Mouse (Mus musculus): ENCODE results near the gene Ube2q2. TPM values are rescaled to one million over a fixed set of nuclear protein-coding genes. Genes with fewer than 3 reads are reported as not detected.
"Not testable (repeated sequence)": the region's sequence is repeated elsewhere in the genome, so short reads cannot be mapped to it uniquely, and the experiment has no call there.

The Ube2q2 gene
- polyA plus RNA-seq (2011; ENCODE audit: insufficient read depth, insufficient read length, low read depth, missing spikeins): 59.6 and 72.4 TPM in 2 replicates

DNA sequence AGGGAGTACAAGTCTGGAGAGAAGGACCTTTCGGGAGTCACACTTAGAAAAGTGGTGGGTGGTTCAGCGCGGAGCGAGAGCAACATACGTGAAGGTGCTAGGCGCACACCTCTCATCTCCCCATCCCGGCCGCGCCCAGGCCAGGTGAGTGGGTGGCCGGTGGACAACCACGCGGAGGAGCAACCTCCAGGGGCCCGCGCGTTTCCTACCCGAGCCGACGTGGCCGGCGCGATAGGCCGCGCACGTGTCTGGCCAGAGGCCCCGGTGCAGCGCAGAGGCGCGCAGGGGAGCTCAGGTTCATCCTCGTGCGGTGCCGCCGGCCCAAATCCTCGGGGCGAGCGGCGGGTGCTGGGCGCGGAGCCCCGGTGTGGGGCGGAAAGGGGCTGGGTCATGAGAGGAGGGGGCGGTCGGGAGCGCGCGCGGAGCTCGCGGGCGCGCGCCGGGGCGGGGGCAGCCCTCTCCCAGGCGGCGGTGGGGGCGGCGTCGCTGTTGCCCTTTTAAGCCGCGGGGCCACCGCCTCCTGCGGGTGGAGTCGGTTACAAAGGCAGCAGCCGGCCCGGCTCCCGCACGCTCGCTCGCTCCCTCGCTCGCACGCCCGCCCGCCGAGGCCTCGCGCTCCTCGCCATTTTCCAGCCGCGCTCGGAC, at the start of gene Ube2q2:
Gene Ube2q2, plus strand, starts transcription at position 1 of the 645 bp plus-strand sequence.
- Histone ChIP-seq H3K4me3 (ENCODE audit: low read depth, low read length) (peak within 1 kb of the TSS; percentile 96), H3K9ac (ENCODE audit: low read depth, poor library complexity, severe bottlenecking) (peak within 1 kb of the TSS; percentile 82), H3K27me3 (ENCODE audit: control insufficient read depth, insufficient read depth, low read length, poor library complexity, severe bottlenecking) (no peaks in the 10 kb centered on the region), H3K9me3 (replicated peaks; ENCODE audit: control insufficient read depth, insufficient read depth, low read length, poor library complexity, severe bottlenecking) (no peaks in the 10 kb centered on the region), H3K36me3 (ENCODE audit: control insufficient read depth, insufficient read depth, low read length, poor library complexity, severe bottlenecking) (peaks cover 6% of the 10 kb centered on the region), H3K27ac (ENCODE audit: insufficient read depth, low read length) (no peak within 1 kb of the TSS), H3K4me1 (ENCODE audit: control insufficient read depth, insufficient read depth, low read length) (no peaks in the 10 kb centered on the region)
- TF ChIP-seq CTCF (IDR thresholded peaks at IDR 0.05; ENCODE audit: low read depth, low read length) (no peak), EP300 (IDR thresholded peaks at IDR 0.05; ENCODE audit: insufficient read depth, low read depth, low read length) (no peak), POLR2A (IDR thresholded peaks at IDR 0.05; ENCODE audit: insufficient read depth, low read length) (no peak)

DNA sequence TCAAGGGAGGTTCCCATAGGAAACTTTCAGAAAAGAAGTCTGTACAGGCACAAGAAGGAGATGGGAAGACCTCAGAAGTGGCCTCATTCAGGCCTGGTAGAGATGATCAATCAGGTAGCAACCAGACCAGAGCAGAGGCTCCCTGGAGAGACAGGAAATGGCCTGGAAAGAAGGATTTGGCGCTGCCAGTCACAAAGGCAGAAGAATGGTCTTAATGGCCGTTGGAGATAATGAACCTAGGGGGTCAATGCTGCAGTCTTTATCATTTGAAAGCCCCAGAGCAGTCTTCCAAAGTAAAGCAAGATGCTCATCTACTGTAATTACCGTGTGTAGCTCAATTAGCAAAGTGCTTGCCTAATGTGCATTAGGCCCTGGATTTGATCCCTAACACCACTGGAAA, 47.5 kb upstream of the Ube2q2 start:
- no peaks in the 10 kb centered on the region for H3K36me3 ChIP-seq (ENCODE audit: control insufficient read depth, insufficient read depth, low read length, poor library complexity, severe bottlenecking)
- H3K9me3 ChIP-seq (replicated peaks; ENCODE audit: control insufficient read depth, insufficient read depth, low read length, poor library complexity, severe bottlenecking): no peaks in the 10 kb centered on the region
- H3K27me3 ChIP-seq (ENCODE audit: control insufficient read depth, insufficient read depth, low read length, poor library complexity, severe bottlenecking): no peaks in the 10 kb centered on the region
- H3K4me3 ChIP-seq (ENCODE audit: low read depth, low read length): no peak overlapping the region
- no peak overlapping the region for H3K27ac ChIP-seq (ENCODE audit: insufficient read depth, low read length)
- no peak overlapping the region for H3K9ac ChIP-seq (ENCODE audit: low read depth, poor library complexity, severe bottlenecking)
- H3K4me1 ChIP-seq (ENCODE audit: control insufficient read depth, insufficient read depth, low read length): no peaks in the 10 kb centered on the region
- no peak for TF ChIP-seq POLR2A (IDR thresholded peaks at IDR 0.05; ENCODE audit: insufficient read depth, low read length)
- TF ChIP-seq EP300 (IDR thresholded peaks at IDR 0.05; ENCODE audit: insufficient read depth, low read depth, low read length): no peak
- no peak for TF ChIP-seq CTCF (IDR thresholded peaks at IDR 0.05; ENCODE audit: low read depth, low read length)

DNA sequence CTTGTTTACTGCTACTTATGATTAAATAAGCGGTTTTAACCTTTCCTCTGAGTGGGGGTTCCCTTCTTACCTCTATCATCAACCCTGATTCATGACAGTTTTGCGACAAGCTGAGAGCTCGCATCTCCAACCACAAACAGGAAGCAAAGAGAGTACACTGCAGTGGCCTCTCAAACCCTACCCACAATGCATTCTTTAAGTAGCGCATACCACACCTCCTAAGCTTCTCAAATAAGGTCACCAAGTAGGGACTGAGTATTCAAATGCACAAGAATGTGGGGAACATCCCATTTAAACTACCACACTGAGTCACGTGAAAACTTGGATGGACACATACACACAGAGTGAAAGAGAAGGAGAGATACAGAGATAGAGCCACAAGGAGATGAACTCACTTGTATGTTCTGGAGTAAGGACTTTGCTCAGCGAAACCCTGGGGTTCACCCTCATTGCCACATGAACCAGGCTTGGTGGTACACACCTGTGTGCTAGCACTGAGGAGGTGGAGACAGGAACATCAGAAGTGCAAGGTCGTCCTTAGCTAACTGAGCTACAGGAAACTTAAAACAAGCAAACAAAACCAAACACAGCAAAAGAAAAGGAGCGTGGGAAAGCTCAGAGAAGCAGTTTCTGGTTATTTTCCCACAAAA, 46.3 kb upstream of the Ube2q2 start:
- no peak overlapping the region for H3K4me3 ChIP-seq (ENCODE audit: low read depth, low read length)
- H3K36me3 ChIP-seq (ENCODE audit: control insufficient read depth, insufficient read depth, low read length, poor library complexity, severe bottlenecking): no peaks in the 10 kb centered on the region
- H3K9me3 ChIP-seq (replicated peaks; ENCODE audit: control insufficient read depth, insufficient read depth, low read length, poor library complexity, severe bottlenecking): no peaks in the 10 kb centered on the region
- TF ChIP-seq POLR2A (IDR thresholded peaks at IDR 0.05; ENCODE audit: insufficient read depth, low read length): no peak
- TF ChIP-seq EP300 (IDR thresholded peaks at IDR 0.05; ENCODE audit: insufficient read depth, low read depth, low read length): no peak
- TF ChIP-seq CTCF (IDR thresholded peaks at IDR 0.05; ENCODE audit: low read depth, low read length): no peak
- no peaks in the 10 kb centered on the region for H3K4me1 ChIP-seq (ENCODE audit: control insufficient read depth, insufficient read depth, low read length)
- H3K27me3 ChIP-seq (ENCODE audit: control insufficient read depth, insufficient read depth, low read length, poor library complexity, severe bottlenecking): no peaks in the 10 kb centered on the region
- H3K9ac ChIP-seq (ENCODE audit: low read depth, poor library complexity, severe bottlenecking): no peak overlapping the region
- no peak overlapping the region for H3K27ac ChIP-seq (ENCODE audit: insufficient read depth, low read length)

DNA sequence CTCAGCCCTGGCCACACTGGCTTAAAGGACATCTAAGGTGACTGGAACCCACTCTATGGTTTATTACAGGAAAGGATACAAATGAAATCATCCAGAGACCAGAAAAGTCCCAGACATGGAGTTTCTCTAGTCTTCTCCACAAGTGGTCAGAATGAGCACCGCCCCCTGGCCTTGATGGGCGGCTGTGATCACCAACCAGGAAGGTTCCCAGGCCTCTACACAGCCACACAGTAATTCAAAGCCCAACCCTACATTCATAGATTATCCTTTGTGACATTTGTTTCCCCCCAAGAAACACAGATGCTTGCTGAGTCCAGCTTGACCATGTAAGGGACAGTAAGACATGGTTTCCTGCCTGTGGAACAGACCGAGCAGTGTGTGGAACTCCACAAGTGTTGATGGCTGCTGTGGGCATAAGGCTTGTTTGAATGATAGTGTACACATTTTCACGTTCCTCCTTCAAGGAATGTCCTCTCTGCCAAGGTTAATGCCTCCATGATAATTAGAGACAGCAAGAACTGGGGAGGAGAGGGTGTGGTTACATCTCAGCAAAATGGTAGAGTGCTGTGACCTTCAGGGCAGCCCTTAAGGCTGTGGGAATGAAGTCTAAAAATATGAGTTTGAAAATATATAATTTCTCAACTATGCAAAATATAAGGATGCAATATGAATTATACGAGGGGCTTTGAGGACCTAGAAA, 45.6 kb upstream of the Ube2q2 start:
- no peak for TF ChIP-seq CTCF (IDR thresholded peaks at IDR 0.05; ENCODE audit: low read depth, low read length)
- no peak for TF ChIP-seq EP300 (IDR thresholded peaks at IDR 0.05; ENCODE audit: insufficient read depth, low read depth, low read length)
- TF ChIP-seq POLR2A (IDR thresholded peaks at IDR 0.05; ENCODE audit: insufficient read depth, low read length): no peak

DNA sequence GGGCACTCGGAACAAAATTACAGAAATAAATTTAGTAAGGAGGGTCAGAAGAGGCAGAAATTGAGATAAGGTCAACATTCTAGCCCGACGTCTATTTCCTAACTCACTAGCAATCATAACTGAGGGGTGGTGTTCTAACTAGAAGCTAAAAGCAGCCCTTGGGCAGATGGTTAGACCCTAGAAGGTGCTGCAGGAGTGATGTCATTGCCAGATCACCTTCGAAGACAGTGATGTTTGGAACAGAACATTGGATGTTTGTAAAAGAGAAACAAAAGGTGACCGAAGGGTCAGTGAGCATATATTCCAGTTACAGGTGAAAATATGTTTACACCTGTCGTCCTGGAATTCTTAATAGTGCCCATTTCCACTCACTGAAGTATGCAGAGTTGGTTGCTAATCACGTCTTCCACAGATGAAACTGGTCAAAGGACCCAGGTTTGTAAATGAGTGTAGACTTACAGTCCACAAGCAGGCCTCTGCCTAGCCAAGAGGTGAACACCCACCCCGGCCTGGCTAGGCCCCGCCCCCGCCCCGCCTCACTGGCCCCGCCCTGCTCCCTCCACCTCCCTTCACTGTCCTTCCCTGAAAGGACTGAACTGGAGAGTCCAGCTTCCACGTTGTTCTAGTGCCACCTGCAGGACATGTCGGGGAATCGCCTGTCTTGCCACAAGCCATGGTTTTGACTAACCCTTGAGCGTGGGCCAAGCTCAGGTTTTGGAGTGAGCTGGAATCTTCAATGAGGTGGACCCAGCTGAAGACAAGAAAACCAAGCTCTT, 38.4 kb upstream of the Ube2q2 start:
- no peak for TF ChIP-seq POLR2A (IDR thresholded peaks at IDR 0.05; ENCODE audit: insufficient read depth, low read length)
- TF ChIP-seq CTCF (IDR thresholded peaks at IDR 0.05; ENCODE audit: low read depth, low read length): peak; percentile 91
- TF ChIP-seq EP300 (IDR thresholded peaks at IDR 0.05; ENCODE audit: insufficient read depth, low read depth, low read length): peak; percentile 33; the same call in 1 of the 2 replicates
- no peak overlapping the region for H3K27ac ChIP-seq (ENCODE audit: insufficient read depth, low read length)
- no peaks in the 10 kb centered on the region for H3K27me3 ChIP-seq (ENCODE audit: control insufficient read depth, insufficient read depth, low read length, poor library complexity, severe bottlenecking)
- no peaks in the 10 kb centered on the region for H3K9me3 ChIP-seq (replicated peaks; ENCODE audit: control insufficient read depth, insufficient read depth, low read length, poor library complexity, severe bottlenecking)
- no peaks in the 10 kb centered on the region for H3K36me3 ChIP-seq (ENCODE audit: control insufficient read depth, insufficient read depth, low read length, poor library complexity, severe bottlenecking)
- H3K4me3 ChIP-seq (ENCODE audit: low read depth, low read length): no peak overlapping the region
- no peaks in the 10 kb centered on the region for H3K4me1 ChIP-seq (ENCODE audit: control insufficient read depth, insufficient read depth, low read length)
- H3K9ac ChIP-seq (ENCODE audit: low read depth, poor library complexity, severe bottlenecking): no peak overlapping the region

More for the DNA sequence above, 45.6 kb upstream of the Ube2q2 start:
- no peak overlapping the region for H3K9ac ChIP-seq (ENCODE audit: low read depth, poor library complexity, severe bottlenecking)
- H3K27me3 ChIP-seq (ENCODE audit: control insufficient read depth, insufficient read depth, low read length, poor library complexity, severe bottlenecking): no peaks in the 10 kb centered on the region
- H3K9me3 ChIP-seq (replicated peaks; ENCODE audit: control insufficient read depth, insufficient read depth, low read length, poor library complexity, severe bottlenecking): no peaks in the 10 kb centered on the region
- H3K4me1 ChIP-seq (ENCODE audit: control insufficient read depth, insufficient read depth, low read length): no peaks in the 10 kb centered on the region
- H3K4me3 ChIP-seq (ENCODE audit: low read depth, low read length): no peak overlapping the region
- no peaks in the 10 kb centered on the region for H3K36me3 ChIP-seq (ENCODE audit: control insufficient read depth, insufficient read depth, low read length, poor library complexity, severe bottlenecking)
- no peak overlapping the region for H3K27ac ChIP-seq (ENCODE audit: insufficient read depth, low read length)

DNA sequence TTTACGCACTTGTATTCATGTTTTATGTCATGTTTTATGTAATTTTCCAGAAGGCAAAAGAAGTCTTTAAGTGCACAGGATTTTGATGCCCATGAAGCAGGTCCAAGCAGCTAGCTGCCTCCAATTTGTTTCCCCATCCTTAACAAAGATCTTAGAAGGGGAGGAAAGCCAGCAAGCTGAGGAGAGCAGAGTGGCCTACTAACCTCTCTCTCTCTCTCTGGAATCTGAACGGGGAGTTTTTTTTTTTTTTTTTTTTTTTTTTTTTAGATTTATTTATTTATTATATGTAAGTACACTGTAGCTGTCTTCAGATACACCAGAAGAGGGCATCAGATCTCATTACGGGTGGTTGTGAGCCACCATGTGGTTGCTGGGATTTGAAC, 37.8 kb upstream of the Ube2q2 start:
- H3K27me3 ChIP-seq (ENCODE audit: control insufficient read depth, insufficient read depth, low read length, poor library complexity, severe bottlenecking); H3K9ac ChIP-seq (ENCODE audit: low read depth, poor library complexity, severe bottlenecking); H3K4me3 ChIP-seq (ENCODE audit: low read depth, low read length); H3K9me3 ChIP-seq (replicated peaks; ENCODE audit: control insufficient read depth, insufficient read depth, low read length, poor library complexity, severe bottlenecking); H3K27ac ChIP-seq (ENCODE audit: insufficient read depth, low read length); H3K4me1 ChIP-seq (ENCODE audit: control insufficient read depth, insufficient read depth, low read length); H3K36me3 ChIP-seq (ENCODE audit: control insufficient read depth, insufficient read depth, low read length, poor library complexity, severe bottlenecking): not testable (repeated sequence)
